Mouse (Mus musculus): ENCODE data around the gene Fgd1. TPM values are rescaled to one million over a fixed set of nuclear protein-coding genes. Genes with fewer than 3 reads are reported as not detected.

Fgd1 gene
- 10.7 and 10.8 TPM in 2 replicates for polyA plus RNA-seq (2015; fragmentation: Nextera tagmentation; extraction: Ambion mirVana)

DNA sequence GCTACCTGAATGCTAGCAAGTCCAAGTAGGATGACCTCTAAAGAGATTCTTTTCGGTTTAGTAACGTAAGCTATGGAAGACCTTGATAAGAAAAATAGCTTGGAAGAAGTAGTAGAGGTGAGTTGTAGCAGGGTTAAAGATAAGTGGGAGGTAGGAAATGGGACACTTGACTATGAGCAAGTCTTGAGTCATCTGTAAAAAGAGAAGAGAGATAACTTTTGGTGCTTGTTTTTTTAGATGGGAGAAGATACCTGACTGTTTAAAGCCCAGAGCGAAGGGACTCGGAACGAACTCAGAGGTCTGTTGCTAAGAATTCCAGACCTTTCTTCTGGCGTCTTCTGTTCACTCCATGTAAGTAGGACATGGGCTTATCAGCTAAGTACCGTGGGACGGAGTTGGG, at the start of gene Fgd1:
Gene Fgd1, plus strand, starts transcription at position 301 of the 400 bp plus-strand sequence.
- Histone ChIP-seq H3K9ac (peak within 1 kb of the TSS; percentile 67), H3K9me3 (no peaks in the 10 kb centered on the region), H3K27me3 (no peaks in the 10 kb centered on the region), H3K4me2 (peak within 1 kb of the TSS; percentile 61), H3K4me3 (peak within 1 kb of the TSS; percentile 68), H3K4me1 (peaks cover 14% of the 10 kb centered on the region), H3K36me3 (no peaks in the 10 kb centered on the region), H3K27ac (peak within 1 kb of the TSS; percentile 94)
- no peak for ATAC-seq (ENCODE audit: borderline replicate concordance, extremely low read depth, low FRiP score, low TSS enrichment)
- 90% methylated on average over 8 of the region's 8 CpGs for WGBS

DNA sequence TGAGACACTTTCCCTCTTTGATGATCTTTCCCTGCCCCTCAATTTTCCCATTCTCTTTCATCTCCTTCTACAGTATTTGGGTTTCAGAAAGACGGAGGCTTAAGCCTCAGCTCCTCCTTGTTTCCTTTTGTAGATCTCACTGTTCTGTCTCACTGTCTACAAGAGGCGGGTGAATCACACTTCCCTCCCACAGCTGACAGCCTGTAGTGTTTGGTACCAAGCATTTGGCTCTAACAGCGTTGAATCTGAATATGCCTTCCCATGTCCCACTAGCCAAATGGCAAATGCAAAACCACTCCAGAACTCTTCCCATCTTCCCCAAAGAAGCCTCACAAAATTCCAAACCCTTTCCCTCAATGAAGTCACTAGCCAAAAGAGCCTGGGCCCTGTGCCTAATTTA, 49.2 kb upstream of the Fgd1 start:
- Histone ChIP-seq H3K27me3 (no peaks in the 10 kb centered on the region), H3K9ac (no peak overlapping the region), H3K36me3 (peaks cover 17% of the 10 kb centered on the region; the same call in 1 of the 2 replicates), H3K4me3 (no peak overlapping the region), H3K4me1 (no peaks in the 10 kb centered on the region), H3K4me2 (no peak overlapping the region), H3K27ac (no peak overlapping the region), H3K9me3 (no peaks in the 10 kb centered on the region)
- WGBS, result 84% methylated on average over 3 of the region's 3 CpGs
- no peak for ATAC-seq (ENCODE audit: borderline replicate concordance, extremely low read depth, low FRiP score, low TSS enrichment)

DNA sequence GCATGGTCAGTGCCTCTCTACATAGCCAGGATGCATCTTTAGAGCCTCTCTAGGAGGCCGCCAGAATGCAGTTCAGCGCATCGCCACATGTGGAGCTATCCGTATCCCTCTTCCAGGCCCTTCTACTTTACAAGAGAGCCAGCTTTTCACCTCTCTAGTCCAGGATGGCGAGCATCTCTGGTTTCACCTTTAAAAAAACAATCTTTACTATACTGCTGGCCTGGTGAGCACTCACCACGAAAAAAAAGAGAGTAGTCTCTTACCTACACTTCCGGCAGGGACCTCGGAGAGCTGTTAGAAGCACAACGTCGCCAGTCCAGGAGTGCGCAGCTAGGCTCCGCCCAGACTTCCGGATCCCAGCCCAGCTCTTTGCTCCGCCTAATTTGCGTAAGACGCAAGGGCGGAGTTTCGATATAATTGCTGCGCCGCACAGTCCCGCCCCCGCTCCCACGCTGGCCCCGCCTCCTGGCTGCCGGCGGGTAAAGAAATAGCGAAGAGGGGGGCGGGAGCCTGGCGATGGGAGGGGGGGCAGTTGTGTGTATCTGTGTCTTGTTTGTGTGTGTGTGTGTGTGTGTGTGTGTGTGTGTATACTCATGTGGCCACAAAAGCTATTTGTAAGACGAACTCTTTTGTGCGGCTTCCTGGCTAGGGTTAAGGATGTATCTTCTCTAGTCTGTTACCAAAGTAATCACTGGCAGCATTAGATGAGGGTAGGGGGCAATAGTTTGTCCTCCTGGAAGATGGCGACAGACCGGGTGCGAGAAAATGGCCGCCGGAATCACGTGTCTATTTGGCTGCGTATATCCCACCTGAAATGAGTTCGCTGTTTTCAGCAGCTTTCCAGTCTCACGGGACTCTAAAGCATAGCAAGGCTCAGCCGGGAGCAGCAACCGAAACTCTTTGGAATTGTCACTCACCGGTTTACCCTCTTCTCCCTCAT, 28.7 kb upstream of the Fgd1 start, which contains the start of gene Gnl3l:
Gene Gnl3l, minus strand, starts transcription at position 385 of the 940 bp plus-strand sequence.
- 14% methylated on average over 43 of the region's 43 CpGs for WGBS
- H3K4me1 ChIP-seq, result no peaks in the 10 kb centered on the region
- H3K9me3 ChIP-seq, result no peaks in the 10 kb centered on the region
- peak within 1 kb of the TSS; percentile 55 for H3K4me2 ChIP-seq
- H3K36me3 ChIP-seq, result peaks cover 7% of the 10 kb centered on the region; the same call in 1 of the 2 replicates
- H3K4me3 ChIP-seq, result peak within 1 kb of the TSS; percentile 49
- H3K27ac ChIP-seq, result peak within 1 kb of the TSS; percentile 73
- no peaks in the 10 kb centered on the region for H3K27me3 ChIP-seq
- H3K9ac ChIP-seq, result peak within 1 kb of the TSS; percentile 38; the same call in 1 of the 2 replicates
- ATAC-seq (ENCODE audit: borderline replicate concordance, extremely low read depth, low FRiP score, low TSS enrichment), result peak; percentile 98

DNA sequence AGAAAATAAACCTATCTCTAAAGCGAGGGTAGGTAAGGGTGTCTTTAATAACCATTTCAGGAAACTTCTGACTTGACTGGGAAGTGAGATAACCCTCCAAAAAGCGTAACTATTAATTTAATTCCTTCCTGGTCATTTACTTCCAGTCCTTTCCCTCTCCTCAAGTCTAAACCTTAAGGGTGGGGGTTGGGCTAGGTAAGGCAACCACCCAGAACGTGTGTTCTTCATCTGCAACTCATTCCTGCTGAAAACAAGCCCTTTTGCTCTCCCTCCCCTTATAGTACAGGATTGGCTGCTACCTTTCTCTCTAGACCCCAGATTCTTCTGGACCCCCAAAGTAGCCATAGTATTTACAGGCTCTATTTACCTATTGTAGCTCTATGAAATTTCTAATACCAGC, 28.1 kb upstream of the Fgd1 start:
- H3K27me3 ChIP-seq, result no peaks in the 10 kb centered on the region
- peak overlapping the region; percentile 49 for H3K4me3 ChIP-seq
- WGBS, result 8% methylated on average over 3 of the region's 3 CpGs
- H3K4me2 ChIP-seq, result peak overlapping the region; percentile 53
- H3K9ac ChIP-seq, result 0 out of 2 replicates have a peak overlapping the region, but pooled peaks have one; percentile 22
- no peaks in the 10 kb centered on the region for H3K9me3 ChIP-seq
- peaks cover 4% of the 10 kb centered on the region; the same call in 1 of the 2 replicates for H3K36me3 ChIP-seq
- H3K27ac ChIP-seq, result peak overlapping the region; percentile 73
- no peak for ATAC-seq (ENCODE audit: borderline replicate concordance, extremely low read depth, low FRiP score, low TSS enrichment)
- H3K4me1 ChIP-seq, result no peaks in the 10 kb centered on the region

DNA sequence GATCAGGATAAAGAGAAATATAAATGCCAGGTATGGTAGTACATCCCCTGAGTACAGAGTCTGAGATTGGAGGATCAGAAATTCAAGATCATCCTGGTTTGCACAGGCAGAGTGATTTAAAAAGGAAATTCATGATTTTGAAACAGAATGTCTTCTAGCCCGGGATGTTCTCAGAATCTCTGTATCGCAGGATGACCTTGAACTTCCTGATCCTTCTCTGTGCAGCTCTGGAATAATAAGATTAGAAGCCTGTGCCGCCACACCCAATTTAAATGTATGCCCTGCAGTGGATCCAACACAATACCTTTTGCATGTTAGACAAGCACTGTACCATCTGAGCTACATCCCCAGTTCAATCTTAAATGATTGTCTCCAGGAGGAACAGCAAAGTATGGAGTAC, 27.2 kb upstream of the Fgd1 start:
- WGBS, result 67% methylated on average over 3 of the region's 3 CpGs
- Histone ChIP-seq H3K4me3 (no peak overlapping the region), H3K4me1 (no peaks in the 10 kb centered on the region), H3K9ac (no peak overlapping the region), H3K4me2 (no peak overlapping the region), H3K27me3 (no peaks in the 10 kb centered on the region), H3K36me3 (0 out of 2 replicates have a peak, but pooled peaks cover under 1% of the 10 kb centered on the region), H3K27ac (no peak overlapping the region), H3K9me3 (no peaks in the 10 kb centered on the region)
- ATAC-seq (ENCODE audit: borderline replicate concordance, extremely low read depth, low FRiP score, low TSS enrichment), result no peak

DNA sequence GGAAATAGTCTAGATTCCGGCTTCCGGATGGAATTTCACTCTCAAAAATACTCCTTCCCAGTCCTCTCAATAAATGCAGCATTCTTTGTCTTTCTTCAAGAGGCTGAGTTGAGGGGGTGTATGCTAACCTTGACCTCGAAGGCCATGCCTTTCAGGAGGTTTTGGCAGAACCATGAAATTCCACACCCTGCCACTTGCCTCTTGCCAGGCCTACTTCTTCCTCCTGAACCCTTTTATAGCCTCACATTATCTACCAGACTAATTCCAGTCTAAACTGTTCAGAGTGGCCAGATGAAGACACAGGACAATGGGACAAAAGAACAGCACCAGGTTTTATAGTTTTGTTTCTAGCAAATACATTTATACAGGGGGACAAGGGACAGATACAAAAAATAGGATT, 14.6 kb upstream of the Fgd1 start:
- H3K4me3 ChIP-seq, result no peak overlapping the region
- no peaks in the 10 kb centered on the region for H3K4me1 ChIP-seq
- no peaks in the 10 kb centered on the region for H3K27me3 ChIP-seq
- no peak overlapping the region for H3K9ac ChIP-seq
- ATAC-seq (ENCODE audit: borderline replicate concordance, extremely low read depth, low FRiP score, low TSS enrichment), result no peak
- H3K4me2 ChIP-seq, result no peak overlapping the region
- H3K27ac ChIP-seq, result peak overlapping the region; percentile 47; the same call in 1 of the 2 replicates
- no peaks in the 10 kb centered on the region for H3K36me3 ChIP-seq
- WGBS, result 31% methylated on average over 3 of the region's 3 CpGs
- H3K9me3 ChIP-seq, result no peaks in the 10 kb centered on the region

DNA sequence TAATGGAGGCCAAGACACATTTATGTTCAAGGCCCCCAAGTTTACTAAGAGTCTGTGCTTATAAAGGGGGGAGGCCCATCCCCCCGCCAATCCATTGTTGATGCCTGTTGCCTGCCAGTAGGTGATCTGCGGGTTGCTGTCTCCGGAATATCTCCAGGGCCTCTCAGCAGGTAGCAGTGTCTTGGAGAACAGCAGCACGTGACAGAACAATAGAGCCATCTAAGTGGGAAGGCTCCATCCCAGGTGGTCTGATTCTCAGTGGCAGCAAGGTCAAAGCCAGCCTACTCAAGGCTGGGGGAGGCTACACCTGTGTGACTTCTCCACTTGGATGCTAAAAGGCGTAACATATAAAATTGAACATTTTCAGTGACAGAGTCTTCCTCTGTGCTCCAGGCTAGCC, 4.7 kb upstream of the Fgd1 start:
- WGBS, result 57% methylated on average over 5 of the region's 5 CpGs
- H3K27ac ChIP-seq, result no peak overlapping the region
- no peak overlapping the region for H3K9ac ChIP-seq
- ATAC-seq (ENCODE audit: borderline replicate concordance, extremely low read depth, low FRiP score, low TSS enrichment), result no peak
- H3K4me1 ChIP-seq, result no peaks in the 10 kb centered on the region
- H3K9me3 ChIP-seq, result no peaks in the 10 kb centered on the region
- H3K27me3 ChIP-seq, result no peaks in the 10 kb centered on the region
- no peak overlapping the region for H3K4me2 ChIP-seq
- no peak overlapping the region for H3K4me3 ChIP-seq
- no peaks in the 10 kb centered on the region for H3K36me3 ChIP-seq

DNA sequence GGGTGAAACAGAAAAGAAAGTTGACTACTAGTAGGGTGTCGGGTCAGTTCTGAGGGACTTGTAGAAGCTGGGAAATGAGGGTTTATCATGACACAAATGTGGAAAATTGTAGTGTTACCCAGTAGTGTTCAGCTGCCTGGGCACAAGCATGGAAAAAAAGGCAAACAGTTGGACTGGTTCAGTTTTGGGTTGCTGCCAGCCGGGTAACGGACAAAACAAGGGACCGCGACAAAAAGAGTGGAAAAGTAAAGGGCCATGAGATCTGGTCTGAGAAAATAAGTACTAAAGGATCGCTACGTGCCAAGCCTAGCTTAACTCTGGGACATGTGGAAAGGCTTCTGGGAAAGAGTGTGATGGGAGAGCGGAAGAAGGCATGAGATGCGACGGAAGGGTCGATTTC, 371 bp downstream of the Fgd1 start:
- peak overlapping the region; percentile 61 for H3K4me2 ChIP-seq
- H3K27ac ChIP-seq, result peak overlapping the region; percentile 94
- H3K4me3 ChIP-seq, result peak overlapping the region; percentile 68
- H3K9me3 ChIP-seq, result no peaks in the 10 kb centered on the region
- peaks cover 14% of the 10 kb centered on the region for H3K4me1 ChIP-seq
- no peaks in the 10 kb centered on the region for H3K27me3 ChIP-seq
- 43% methylated on average over 11 of the region's 11 CpGs for WGBS
- no peak overlapping the region for H3K9ac ChIP-seq
- ATAC-seq (ENCODE audit: borderline replicate concordance, extremely low read depth, low FRiP score, low TSS enrichment), result no peak
- no peaks in the 10 kb centered on the region for H3K36me3 ChIP-seq

DNA sequence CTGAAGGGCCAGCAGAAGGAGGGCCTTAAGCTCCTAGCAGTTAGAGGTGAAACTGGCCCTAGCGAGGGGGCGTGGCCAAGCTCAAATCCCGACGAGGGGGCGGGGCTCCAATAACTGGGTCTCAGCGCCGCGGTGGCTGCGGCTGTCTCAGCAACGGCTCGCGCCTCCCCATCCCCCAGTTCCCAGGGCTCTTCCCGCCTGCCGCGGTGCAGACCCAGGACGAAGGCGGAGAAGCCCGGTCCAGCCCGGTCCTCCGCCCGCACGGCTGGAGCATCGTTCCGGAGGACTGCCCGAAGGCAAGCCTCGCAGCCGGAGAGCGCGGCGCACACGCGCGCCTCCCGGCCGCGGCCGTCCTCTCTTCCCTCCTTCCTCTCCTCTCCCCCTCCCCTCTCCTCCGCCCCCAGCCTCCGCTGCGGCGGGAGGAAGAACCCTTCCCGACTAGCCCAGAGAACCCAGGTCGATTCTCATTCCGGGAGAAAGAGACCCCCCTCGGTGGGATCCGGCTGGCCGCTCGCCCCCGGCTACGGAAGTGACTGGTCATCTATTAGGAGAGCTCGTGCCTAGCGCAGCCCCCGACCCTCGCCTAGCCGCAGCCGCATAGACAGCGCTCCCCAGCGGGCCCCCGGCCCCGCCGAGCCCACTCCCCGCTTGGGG, 954 bp downstream of the Fgd1 start:
- peak; percentile 92 for ATAC-seq (ENCODE audit: borderline replicate concordance, extremely low read depth, low FRiP score, low TSS enrichment)
- Histone ChIP-seq H3K27ac (peak overlapping the region; percentile 94), H3K9me3 (no peaks in the 10 kb centered on the region), H3K36me3 (no peaks in the 10 kb centered on the region), H3K9ac (peak overlapping the region; percentile 67), H3K27me3 (no peaks in the 10 kb centered on the region), H3K4me2 (peak overlapping the region; percentile 61), H3K4me1 (peaks cover 14% of the 10 kb centered on the region), H3K4me3 (peak overlapping the region; percentile 68)
- 21% methylated on average over 43 of the region's 62 CpGs for WGBS

DNA sequence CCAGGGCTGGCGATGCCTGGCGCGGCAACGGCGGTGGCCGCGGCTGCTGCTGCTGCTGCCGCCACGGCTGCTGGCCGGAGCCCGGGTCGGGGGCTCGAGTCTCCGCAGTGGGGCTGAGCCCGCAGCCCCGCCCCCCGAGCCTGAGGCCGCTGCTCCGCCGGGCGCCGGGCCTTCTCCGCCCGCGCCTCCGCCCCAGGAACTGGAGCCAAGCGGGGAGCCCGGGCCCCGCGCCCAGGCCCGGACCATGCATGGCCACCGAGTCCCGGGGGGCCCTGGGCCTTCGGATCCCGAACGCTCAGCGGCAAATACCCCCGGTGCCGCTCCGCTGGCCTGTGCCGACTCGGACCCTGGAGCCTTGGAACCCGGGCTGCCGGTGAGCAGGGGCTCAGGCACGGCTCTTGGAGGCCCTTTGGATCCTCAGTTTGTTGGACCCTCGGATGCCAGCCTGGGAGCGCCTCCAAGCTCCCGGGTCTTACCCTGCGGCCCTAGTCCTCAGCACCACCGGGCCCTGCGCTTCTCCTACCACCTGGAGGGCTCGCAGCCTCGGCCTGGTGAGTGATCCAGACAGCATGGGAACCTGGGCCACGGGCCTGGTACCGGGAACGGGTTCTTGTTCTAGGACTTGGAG, 1.6 kb downstream of the Fgd1 start:
- H3K27ac ChIP-seq, result peak overlapping the region; percentile 94
- peak overlapping the region; percentile 67 for H3K9ac ChIP-seq
- peak overlapping the region; percentile 61 for H3K4me2 ChIP-seq
- no peaks in the 10 kb centered on the region for H3K27me3 ChIP-seq
- H3K9me3 ChIP-seq, result no peaks in the 10 kb centered on the region
- H3K4me3 ChIP-seq, result peak overlapping the region; percentile 68
- H3K4me1 ChIP-seq, result peaks cover 14% of the 10 kb centered on the region
- peak; percentile 63 for ATAC-seq (ENCODE audit: borderline replicate concordance, extremely low read depth, low FRiP score, low TSS enrichment)
- 24% methylated on average over 51 of the region's 56 CpGs for WGBS
- H3K36me3 ChIP-seq, result no peaks in the 10 kb centered on the region

DNA sequence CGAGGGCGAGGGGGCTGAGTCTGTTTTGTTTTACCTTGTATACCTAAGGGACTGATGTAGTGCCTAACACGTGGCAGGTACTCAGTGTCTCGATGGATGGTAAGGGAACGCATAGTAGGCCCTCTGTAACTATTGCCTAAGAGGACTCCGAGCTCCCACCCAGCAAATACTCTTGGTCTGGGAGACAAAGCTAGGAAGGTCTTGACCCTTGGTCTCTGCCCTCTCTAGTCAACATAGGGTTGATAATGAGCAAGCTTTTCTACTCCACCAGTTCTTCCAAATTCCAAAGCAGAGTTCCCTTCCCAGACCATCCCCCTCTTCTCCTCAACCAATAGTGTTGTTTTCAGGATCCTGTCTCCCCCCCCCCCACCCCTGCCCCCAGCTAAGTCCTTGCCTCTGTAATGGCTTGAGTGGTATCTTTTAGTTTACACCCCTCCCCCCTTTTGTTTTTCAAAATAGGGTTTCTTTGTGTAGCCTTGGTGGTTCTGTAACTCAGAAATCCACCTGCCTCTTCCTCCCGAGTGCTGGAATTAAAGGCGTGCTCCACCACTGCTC, 3.8 kb downstream of the Fgd1 start:
- H3K9ac ChIP-seq, result no peak overlapping the region
- no peaks in the 10 kb centered on the region for H3K27me3 ChIP-seq
- ATAC-seq (ENCODE audit: borderline replicate concordance, extremely low read depth, low FRiP score, low TSS enrichment), result no peak
- H3K27ac ChIP-seq, result no peak overlapping the region
- WGBS, result 58% methylated on average over 8 of the region's 8 CpGs
- H3K36me3 ChIP-seq, result no peaks in the 10 kb centered on the region
- H3K4me2 ChIP-seq, result peak overlapping the region; percentile 61; the same call in 1 of the 2 replicates
- no peaks in the 10 kb centered on the region for H3K9me3 ChIP-seq
- H3K4me3 ChIP-seq, result no peak overlapping the region
- H3K4me1 ChIP-seq, result peaks cover 26% of the 10 kb centered on the region

All from lung, embryonic 15.5 days (tissue).